Mouse (Mus musculus) lung, adult 2 months (tissue): Measurements from ENCODE around the gene Hsd3b7.

Experiments used
- CTCF ChIP-seq: fragments of 200-500 bp; IDR thresholded peaks from 2 replicates; pipeline ENCODE4 v1.5.1; 2011; ENCODE audit warnings: mild to moderate bottlenecking, low read length, control low read depth; ENCODE audit not compliant: insufficient read depth
- POLR2A ChIP-seq: fragments of 200-500 bp; IDR thresholded peaks from 2 replicates; pipeline ENCODE4 v1.6.1; 2011; ENCODE audit warnings: low read depth, mild to moderate bottlenecking, control low read depth, low read length, borderline replicate concordance; ENCODE audit errors: extremely low read depth

DNA sequence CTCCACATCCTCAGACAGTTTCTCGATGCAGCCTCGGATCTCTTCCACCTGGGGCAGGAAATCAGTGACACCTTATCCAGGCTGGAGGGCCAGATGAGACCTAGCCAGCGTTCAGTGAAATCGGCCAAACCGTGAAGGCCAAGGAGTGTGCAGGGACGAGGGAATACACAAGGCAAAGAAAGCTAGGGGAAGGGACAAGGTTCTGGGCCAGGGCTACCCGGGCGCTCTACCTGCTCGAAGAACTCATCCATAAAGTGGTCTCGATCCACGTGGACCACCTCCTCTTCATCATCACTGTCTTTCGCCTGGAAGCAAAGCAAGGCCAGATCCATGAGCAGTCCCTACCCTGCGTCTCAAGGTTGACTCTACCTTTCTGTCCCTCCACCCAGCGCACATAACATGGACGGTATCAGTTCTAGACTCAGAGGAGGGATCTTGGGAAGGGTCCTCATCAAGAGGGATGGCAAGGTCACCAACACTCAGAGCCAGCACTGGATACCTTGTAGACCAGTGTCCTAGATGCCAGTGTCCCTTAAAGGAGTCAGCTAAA, 14.8 kb downstream of the Hsd3b7 start:
- TF ChIP-seq POLR2A (no peak), CTCF (no peak)
